Mouse (Mus musculus) yolk sac, embryonic 10.5 days (tissue): ENCODE results near the gene Smarce1.
"Not testable (repeated sequence)": the region's sequence is repeated elsewhere in the genome, so short reads cannot be mapped to it uniquely, and the experiment has no call there.

Experiments used
- DNase-seq: peaks from one replicate; pipeline ENCODE4 v3.0.0-alpha.2; 2017; ENCODE audit warnings: low spot score

Gene Smarce1

DNA sequence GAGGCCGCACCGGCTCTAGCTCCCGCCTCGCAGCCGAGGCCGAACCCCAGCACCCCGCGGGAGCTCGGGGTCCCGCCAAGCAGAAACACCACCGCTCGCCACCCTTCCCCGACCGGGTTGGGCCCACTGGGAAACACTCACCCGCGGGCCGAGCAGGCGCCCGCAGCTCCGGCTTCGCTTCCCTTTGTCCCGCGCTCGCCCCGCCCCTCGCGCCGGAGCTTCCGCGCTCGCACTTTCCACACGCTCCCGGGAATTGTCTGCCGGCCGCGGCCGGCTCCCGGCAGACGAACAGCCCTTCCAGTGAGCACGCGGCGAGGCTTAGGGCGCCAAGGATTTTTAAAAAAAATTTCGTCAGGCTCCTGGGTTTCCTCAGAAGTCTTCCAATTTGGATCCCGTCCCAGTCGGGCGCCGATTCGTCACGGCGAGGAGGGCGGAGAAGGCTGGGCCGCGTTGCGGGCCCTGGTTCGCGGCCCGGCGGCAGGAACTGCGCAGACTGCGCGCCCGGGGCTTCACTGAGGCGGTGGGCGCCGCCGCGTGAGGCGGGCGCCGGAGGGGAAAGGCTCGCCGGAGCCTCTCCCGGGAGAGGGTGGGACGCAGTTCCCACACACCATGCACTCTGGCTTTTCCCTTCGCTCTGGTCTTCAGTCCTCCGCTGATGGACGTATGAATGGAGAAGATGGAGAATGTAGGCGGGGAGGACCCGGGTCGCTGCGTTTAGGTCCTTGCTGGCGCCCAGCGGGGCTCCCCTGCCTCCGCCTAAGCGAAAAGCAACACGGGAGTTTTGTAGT, at the start of gene Smarce1:
Smarce1 (minus strand) TSS at position 757 of the 788 bp plus-strand sequence.
- DNase-seq = peak; percentile 85

DNA sequence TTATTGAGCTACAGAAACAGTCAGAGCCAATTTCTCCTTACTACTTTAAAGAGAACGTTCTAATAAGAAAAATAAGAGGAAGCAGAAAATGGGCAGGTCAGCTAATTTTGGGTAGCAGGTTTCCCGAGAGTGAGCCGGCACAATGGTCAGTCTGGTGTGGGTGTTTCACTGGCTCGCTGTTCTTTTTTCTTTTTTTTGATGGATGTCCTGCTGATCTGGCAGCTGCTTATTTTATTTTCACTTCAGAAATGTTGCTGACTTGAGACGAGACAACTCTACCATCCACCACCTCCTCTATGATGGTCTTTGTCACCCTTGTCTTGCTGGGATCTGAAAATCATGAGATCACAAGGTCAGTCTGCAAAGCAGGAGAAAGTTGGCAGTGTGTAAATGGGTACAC, 49.2 kb upstream of the Smarce1 start:
- DNase-seq = no peak

DNA sequence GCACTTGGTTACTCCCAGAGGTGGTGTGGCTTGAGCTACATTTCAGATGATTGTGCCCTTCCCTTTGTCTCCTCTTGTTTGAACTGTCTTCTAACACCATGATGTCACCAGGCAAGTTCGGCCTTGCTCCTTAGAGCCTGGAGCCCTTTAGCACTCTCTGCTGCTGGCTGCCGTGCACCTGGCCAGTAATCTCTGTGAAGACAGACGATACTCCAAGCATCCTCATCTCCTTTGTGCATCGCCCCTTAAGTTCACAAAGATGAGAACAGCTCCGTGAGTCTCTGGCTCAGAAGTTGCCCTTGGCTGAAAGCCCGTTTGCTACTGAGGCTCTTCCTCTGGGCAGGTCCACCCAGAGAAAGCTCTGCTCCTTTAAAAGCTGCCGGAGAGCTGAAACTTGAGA, 46.0 kb upstream of the Smarce1 start:
- no peak for DNase-seq

DNA sequence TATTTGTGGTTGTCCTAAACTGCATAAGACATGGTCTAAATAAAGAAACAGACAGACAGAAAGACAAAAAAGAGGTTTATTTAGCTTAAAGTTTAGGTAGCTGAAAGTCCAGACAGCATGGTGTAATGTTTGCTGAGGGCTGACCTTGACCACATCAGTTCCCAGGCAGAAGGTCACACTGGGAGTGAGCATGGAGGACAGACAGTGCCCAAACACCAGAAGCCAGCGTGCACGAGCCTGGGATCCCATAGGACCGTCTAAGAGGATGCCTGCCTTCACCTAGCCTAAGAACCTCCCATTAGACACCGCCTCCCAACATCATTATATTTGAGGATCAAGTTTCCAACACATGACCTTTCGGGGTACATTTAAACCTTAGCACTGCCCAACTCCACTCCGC, 44.8 kb upstream of the Smarce1 start:
- no peak for DNase-seq

DNA sequence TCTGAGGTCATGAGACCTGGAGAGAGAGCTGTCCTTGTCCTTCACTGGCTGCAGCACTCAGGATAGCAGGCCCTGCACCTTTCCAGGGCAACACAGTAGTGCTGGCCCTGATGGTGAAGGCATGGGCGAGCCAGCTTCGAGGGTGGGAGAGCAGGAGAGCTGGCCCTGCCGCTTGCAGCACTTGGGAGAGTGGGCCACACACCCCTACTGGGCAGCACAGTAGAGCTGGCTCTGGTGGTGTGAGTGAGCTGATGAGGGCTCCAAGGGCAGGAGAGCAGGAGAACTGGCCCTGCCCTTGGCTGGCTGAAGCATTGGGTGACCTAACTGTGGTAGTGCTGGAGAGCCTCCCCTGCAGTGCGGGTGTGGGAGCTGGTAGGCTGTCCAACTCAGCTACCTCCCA, 41.9 kb upstream of the Smarce1 start:
- DNase-seq = no peak

DNA sequence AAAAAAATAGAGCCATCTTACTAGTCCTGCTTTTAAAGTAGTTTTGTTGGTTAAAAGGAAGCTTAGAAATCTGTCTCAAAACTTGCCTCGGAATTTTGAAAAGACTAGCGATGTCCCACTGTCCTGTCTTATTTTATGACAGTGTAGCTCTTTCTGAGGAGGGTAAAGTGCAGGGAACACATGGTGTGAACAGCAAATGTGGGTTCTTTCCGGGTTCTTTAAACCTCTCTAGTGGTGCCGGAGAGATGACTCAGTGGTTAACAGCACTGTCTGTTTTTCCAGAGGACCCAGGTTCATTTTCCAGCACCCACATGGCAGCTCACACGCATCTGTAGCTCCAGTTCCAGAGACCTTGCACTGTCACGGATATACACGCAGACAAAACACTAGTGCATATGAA, 38.4 kb upstream of the Smarce1 start:
- DNase-seq = no peak

DNA sequence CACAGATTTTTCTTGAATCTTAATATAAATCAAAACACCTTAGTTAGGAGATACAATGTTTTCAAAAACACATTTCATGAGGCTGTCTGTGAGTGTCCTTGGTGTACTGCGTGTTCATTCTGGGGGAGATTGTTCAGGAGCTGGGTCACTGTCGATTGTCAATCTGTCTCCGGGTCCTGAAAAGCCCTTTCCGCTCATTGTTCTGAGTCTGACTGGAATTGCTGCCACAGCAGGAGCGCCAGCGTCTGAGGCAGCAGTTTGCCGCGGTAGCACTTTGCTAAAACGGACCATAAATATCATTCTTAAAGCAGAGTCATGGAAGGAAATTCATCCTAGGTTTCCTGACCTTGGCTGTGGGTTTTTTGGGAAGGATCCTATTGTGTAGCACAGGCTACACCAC, 35.0 kb upstream of the Smarce1 start:
- peak; percentile 4 for DNase-seq

DNA sequence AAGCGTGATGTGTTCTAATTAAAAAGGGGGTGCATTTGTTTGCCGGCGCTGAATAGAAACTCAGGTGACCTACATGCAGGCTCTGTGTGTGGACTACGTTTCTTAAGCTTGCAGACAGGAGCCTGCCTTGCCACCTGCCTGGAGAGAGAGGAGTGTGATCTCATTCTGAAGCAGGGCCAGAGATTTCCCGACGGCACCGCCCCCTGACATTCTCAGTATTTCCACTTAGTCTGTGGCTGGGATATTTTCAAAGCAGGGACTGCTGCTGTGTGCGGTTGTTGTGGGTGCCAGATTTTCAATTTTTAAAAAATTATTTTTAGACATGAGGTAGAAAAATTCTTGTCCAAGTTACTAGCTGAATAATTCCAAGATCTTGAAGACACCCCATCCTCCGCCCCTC, 34.4 kb upstream of the Smarce1 start:
- no peak for DNase-seq

DNA sequence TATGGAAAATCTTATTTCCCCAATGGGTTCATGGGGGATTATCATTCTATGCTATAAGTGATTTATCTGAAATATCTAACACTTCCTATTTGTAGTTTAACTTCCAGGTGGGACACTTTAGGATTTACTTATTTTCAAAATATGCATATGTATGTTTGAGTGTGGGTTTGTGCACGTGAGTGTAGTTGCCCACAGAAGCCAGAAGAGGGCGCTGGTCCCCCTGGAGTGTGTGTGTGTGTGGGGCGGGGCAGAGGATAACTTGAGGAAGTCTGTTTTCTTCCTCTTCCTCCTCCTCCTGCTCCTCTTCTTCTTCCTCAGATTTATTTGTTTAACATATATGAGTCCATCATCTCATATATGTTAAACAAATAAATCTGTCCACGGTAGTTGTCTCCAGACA, 25.4 kb upstream of the Smarce1 start:
- no peak for DNase-seq

DNA sequence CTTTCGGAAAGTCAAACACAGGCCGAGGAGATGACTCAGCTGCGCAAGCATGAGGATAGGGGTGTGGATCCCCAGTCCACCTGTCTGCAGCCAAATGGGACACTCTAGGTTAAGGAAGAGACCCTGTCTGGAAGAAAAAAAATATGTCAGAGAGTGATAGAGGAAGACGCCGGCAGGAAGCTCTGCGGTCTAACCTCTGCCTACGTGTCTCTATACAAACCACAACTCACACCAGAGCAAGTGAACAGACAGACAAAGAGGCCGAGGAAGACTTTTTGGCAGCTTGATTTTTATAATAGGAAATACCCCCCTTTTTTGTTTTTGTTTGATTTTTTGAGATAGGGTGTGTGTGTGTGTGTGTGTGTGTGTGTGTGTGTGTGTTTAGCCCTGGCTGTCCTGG, 24.5 kb upstream of the Smarce1 start:
- DNase-seq = no peak

DNA sequence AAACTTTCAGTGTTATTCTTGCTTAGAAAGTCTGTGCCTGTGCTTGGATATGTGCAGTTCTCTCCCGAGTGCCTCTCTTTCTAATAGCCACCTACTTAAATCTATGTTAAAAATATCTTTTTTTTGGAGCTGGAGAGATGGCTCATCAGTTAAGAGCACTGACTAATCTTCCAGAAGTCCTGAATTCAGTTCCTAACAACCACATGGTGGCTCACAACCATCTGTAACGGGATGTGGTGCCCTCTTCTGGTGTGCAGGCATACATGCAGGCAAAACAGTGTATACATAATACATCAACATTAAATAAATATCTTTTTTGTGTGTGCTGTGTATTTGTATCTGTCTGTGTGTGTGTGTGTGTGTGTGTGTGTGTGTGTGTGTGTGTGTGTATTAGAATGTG, 23.1 kb upstream of the Smarce1 start:
- no peak for DNase-seq

DNA sequence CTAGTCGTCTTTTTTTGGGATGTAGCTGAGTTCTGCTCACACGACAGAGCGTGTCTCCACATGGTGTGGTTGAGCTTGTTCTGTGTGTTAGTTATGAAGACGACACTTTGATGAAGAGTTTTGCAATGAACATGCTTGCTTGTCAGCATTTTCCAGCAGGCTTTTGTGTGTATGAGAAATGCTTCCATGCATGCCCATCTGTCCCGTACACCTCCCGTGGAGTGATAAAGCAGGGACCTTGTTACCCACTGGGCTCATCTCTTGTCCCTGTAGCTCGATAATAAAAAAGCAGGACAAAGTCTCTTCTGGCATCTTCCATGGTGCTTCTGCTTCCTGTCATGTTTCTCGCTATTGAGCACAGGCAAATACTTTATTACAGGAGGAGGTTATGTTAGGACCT, 21.9 kb upstream of the Smarce1 start:
- no peak for DNase-seq

DNA sequence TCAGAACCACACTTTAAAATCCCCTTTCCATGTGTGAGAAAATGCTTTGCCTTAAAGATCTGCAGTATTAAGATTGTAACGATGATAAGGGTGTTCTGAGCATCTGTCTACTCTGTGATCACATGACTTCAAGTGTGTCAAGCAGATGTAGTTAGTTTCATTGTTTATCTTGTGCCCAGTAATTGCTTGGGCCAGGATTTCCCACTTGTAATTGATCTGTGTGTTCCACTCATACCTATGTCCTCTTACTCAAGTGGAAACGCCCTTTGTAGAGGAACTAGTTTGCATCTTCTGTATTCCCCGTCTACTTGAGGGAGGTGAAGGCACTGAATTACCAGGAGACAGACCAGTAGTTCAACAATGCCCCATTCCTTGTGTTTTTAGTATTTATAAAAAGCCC, 19.8 kb upstream of the Smarce1 start:
- DNase-seq = no peak

DNA sequence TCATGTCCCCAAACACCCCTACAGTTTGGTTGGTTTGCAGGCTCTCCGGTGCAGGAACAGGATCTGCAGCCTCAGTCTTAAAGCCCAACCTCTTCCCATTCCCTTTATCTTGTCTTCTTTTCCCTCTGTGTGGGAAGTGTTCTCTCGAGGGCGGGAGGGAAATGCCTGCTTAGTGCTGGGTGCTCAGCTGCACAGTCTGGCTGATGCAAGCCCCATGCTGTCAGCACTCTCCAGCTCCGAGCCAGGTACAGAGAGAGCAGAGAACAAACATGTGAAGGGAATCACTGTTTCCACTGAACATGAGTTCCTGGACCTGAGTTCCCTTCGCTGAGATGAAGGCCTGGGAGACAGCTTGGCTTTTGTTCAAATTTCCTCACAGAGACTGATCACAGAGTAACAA, 19.4 kb upstream of the Smarce1 start:
- DNase-seq = no peak

DNA sequence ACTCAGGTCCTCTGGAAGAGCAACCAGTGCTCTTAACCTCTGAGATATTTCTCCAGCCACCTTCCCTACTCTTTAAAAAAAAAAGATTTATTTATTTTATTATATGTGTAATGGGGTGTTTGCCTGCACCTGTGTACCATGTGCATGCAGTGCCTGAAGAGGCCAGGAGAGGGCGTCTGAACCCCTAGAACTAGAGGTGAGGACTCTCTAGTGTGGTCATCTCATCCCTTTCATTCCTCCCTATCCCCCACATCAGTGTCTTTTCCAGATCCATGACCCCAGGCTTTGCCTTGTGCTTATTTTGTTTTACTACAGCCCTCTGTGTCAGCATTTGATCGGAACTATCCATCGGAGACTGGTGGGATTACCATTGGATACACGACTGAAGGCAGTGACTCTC, 18.3 kb upstream of the Smarce1 start:
- no peak for DNase-seq

DNA sequence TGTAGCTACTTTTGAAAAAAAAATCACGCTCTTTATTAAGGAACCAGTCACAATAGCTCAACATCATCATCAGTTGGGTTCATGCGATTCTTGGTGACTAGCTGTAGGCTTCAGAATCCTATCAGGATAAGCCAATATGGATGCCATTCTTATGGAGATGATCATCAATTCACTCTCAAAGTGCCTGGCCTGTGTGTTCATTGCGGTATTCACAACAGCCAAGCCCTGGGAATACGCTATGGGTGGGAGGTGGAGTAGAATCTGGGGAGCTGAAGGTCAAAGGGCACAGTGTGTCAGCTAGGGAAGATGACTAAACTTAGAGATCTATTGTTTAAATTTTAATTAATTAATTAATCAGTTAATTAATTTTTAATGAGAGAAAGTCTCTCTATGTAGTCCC, 17.1 kb upstream of the Smarce1 start:
- DNase-seq = no peak

DNA sequence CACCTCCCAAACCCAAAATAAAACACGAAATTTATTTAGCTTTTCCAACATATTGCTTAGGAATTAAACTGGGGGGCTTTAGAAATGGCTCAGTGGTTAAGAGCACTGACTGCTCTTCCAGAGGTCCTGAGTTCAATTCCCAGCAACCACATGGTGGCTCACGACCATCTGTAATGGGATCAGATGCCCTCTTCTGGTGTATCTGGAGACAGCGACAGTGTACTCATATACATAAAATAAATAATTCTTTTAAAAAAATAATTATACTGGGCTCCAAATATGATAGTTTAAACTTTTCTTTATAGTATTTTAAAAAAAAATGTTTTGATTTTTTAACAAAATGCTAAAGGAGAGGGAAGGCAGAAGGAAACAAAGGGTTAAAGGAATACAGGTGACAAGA, 13.7 kb upstream of the Smarce1 start:
- not testable (repeated sequence) for DNase-seq

DNA sequence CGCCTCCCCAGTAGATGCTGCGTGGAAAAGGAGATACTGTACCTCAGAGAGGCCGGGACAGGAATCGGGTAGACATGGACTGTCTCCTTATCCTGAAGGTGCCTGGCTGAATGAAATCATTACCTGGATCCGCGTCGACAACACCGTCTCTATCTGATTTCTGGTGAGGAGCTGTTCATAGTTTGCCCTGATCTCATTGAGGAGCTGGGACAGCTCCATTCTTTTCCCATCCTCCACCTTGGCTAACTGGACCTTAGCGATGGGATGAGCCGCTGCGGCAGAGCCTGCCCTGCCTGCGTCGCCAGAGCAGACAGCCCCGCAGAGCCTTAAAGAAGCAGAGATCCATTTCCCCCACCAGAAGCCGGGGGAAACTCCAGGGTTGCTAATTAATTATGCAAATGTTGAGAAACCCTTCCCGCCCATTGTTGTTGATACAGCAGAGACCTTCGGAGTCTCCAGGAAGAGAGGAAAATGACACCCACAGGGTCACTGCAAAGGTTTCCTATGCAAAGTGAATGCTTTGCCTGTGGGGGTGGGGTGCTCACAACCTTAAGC, 13.1 kb upstream of the Smarce1 start, which contains the start of gene Krt222:
Krt222 (minus strand) TSS at position 266 of the 555 bp plus-strand sequence.
- DNase-seq = peak; percentile 18

DNA sequence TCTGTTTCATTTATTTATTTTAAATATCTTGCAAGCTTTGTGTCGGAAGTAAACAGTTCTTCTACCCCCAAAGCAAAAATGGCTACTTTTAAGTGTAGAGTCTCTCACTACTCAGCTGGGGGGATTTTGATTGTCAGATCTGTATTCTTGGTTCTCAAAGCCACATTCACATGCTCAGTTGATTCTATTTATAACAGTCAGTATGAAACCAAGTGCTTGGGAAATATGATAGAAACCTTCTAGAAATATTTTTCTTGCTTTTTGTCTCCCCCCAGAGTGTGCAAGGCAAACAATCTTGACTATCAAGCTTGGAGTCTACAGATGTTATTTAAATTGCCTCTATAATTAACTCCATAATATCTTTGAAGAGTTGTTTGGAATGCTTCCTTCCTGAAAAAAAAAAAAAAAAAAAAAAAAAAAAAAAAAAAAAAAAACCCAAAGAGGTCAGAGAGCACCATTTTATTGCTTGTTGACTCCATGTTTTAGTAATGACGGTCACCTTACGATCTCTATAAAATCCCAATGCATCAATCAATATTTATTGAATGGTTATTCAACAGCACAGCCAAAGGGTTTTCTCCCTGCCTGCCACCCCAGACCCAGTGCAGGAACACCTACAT, 12.5 kb upstream of the Smarce1 start:
- DNase-seq = no peak

DNA sequence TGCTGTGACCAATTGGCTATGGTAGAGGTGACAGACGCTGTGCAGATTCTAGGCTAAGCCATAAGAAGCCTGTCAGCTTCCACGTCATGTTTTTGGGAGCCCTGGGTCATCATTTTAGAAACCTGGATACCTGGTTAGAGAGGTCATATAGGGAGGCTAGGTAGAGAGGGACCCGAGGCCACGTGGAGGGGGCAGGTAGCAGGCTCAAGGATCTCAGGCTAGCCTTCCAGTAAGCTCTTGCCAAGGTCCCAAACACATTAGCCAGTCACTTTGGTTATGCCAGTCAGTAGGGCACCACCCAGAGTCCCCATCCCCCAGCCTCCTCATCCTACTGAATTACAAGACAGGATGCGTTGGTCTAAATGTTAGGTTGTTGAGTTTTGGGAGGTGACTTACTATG, 11.2 kb upstream of the Smarce1 start:
- no peak for DNase-seq

DNA sequence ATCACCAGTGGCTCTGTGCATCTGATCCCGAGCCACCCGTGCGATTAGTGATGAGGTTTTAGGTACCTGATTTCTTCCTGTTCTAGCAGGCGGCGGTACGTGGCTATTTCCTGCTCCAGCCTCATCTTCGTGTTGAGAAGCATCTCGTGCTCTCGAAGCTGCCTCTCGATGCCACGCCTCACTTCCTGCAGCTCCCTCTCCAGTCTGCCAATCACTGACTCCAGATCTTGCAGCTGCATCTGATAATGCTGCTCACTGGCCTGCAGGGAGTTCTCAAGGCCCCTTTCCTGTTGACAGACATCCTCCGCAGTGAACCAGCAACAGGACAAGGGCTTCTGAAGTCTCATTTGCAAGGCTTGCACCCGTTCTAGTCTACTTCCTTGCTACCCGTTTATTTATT, 7.7 kb upstream of the Smarce1 start:
- no peak for DNase-seq

DNA sequence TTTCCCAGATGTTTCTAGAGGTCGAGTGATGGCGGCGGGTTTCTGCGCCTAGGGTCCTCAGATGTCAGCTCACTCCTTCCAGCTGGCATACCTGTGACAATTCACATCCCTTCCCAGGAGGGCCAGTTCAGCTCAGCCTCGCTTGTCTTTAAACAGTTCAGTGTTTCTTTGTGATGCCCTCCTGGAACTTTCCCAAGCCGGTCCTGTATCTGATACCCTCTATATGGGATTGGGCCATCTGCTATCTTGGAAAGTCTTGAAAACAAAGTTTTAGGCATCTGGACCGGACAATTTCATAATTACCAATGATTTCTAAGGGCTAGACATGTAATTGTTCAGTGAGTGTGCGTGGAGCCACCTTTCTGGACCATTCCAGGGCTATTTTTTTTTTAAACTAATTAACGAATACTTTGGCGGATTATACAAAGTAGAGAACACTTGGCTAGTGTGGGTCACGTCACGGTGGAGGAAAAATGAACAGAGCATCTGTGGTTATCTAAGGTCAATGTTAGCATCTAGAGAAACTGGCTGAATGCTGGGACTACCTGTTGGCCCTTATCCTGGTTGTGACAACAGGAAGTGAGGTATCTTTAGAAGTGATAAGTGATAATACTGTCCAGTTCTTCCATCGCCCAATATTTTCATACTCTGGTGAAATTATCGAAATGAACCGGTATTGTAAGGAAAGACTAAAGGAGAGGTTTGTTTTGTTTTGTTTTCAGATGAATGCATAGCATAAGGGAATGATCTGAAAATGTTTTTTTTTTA, 416 bp upstream of the Smarce1 start:
- no peak for DNase-seq
